Mouse (Mus musculus): ENCODE measurements at regions not wholly inside any gene's neighbourhood (a gene's known extent, or its start where the extent isn't known, plus 50 kb on each side); places are given as distances from the start of the nearest gene placed in this dataset.

- no peak for TF ChIP-seq ZNF384 (IDR thresholded peaks at IDR 0.05; ENCODE audit: low read depth, low read length)
- TF ChIP-seq ZC3H11A (IDR thresholded peaks at IDR 0.05; ENCODE audit: borderline replicate concordance, low read depth, low read length) = no peak
- TF ChIP-seq MAFK (IDR thresholded peaks at IDR 0.05; ENCODE audit: insufficient read depth, low read depth, low read length) = no peak
- TF ChIP-seq CHD2 (IDR thresholded peaks at IDR 0.05; ENCODE audit: low read depth, low read length) = no peak
Observed at GRCm38 (mm10) chr15:97178286-97178685, 68.6 kb upstream of the Pced1b start.

Data from ES-E14 (cell line).